Mouse (Mus musculus) ES-Bruce4 (cell line): Measurements from ENCODE around the gene 2010300C02Rik. TPM values are rescaled to one million over a fixed set of nuclear protein-coding genes. Genes with fewer than 3 reads are reported as not detected.

Source experiments
- H3K27ac ChIP-seq: 2 replicates; pipeline ENCODE4 v1.5.1; 2012; ENCODE audit warnings: low read length, inconsistent platforms; ENCODE audit not compliant: insufficient read depth
- H3K27me3 ChIP-seq: 2 replicates; pipeline ENCODE4 v1.6.1; 2012; ENCODE audit warnings: mild to moderate bottlenecking, low read length, inconsistent platforms; ENCODE audit not compliant: control insufficient read depth, poor library complexity, insufficient read depth, severe bottlenecking
- H3K36me3 ChIP-seq: 2 replicates; pipeline ENCODE4 v1.6.1; 2012; ENCODE audit warnings: inconsistent platforms, mild to moderate bottlenecking, low read length, moderate library complexity; ENCODE audit not compliant: control insufficient read depth, poor library complexity, insufficient read depth, severe bottlenecking
- H3K4me1 ChIP-seq: one replicate; pipeline ENCODE4 v1.8.1; 2011; ENCODE audit warnings: low read length; ENCODE audit not compliant: control insufficient read depth, insufficient read depth
- H3K4me3 ChIP-seq: 2 replicates; pipeline ENCODE4 v1.5.1; 2011; ENCODE audit warnings: low read depth, mild to moderate bottlenecking, low read length
- H3K9ac ChIP-seq: 2 replicates; pipeline ENCODE4 v1.6.1; 2012; ENCODE audit warnings: low read depth, mild to moderate bottlenecking, inconsistent platforms; ENCODE audit not compliant: poor library complexity, severe bottlenecking
- H3K9me3 ChIP-seq: replicated peaks from 2 replicates; pipeline ENCODE4 v1.6.1; 2012; ENCODE audit warnings: mild to moderate bottlenecking, low read length, inconsistent platforms; ENCODE audit not compliant: control insufficient read depth, poor library complexity, insufficient read depth, severe bottlenecking
- CTCF ChIP-seq: IDR thresholded peaks from one replicate; pipeline ENCODE4 v1.8.1; 2011; ENCODE audit warnings: low read depth, low read length
- EP300 ChIP-seq: IDR thresholded peaks from 2 replicates; pipeline ENCODE4 v1.6.1; 2011; ENCODE audit warnings: low read depth, low read length; ENCODE audit not compliant: insufficient read depth
- POLR2A ChIP-seq: IDR thresholded peaks from one replicate; pipeline ENCODE4 v1.8.1; 2011; ENCODE audit warnings: low read length; ENCODE audit not compliant: insufficient read depth
- polyA plus RNA-seq: library from polyadenylated mRNA; stranded (reverse); fragments of >200 nt; gene quantifications from 2 replicates; pipeline ENCODE4 v1.2.4, GENCODE M21; 2011; ENCODE audit warnings: low read depth; ENCODE audit not compliant: missing spikeins, insufficient read depth, insufficient read length

2010300C02Rik gene
- polyA plus RNA-seq, 1 experiment, result 0.70 TPM

GRCm38 (mm10) chr1:37579686-37580085 is 140.2 kb downstream of the 2010300C02Rik start:
- no peaks in the 10 kb centered on the region for H3K4me1 ChIP-seq
- H3K4me3 ChIP-seq, result no peak overlapping the region
- H3K36me3 ChIP-seq, result no peaks in the 10 kb centered on the region
- no peaks in the 10 kb centered on the region for H3K9me3 ChIP-seq
- no peak for TF ChIP-seq EP300
- no peak for TF ChIP-seq CTCF
- TF ChIP-seq POLR2A, result no peak
- H3K9ac ChIP-seq, result no peak overlapping the region
- no peaks in the 10 kb centered on the region for H3K27me3 ChIP-seq
- H3K27ac ChIP-seq, result no peak overlapping the region

- Histone ChIP-seq H3K9me3 (no peaks in the 10 kb centered on the region), H3K27me3 (no peaks in the 10 kb centered on the region), H3K9ac (no peak overlapping the region), H3K4me3 (no peak overlapping the region), H3K36me3 (no peaks in the 10 kb centered on the region), H3K27ac (no peak overlapping the region), H3K4me1 (no peaks in the 10 kb centered on the region)
- TF ChIP-seq POLR2A (no peak), CTCF (no peak), EP300 (no peak)
These were observed 147.2 kb downstream of the 2010300C02Rik start for GRCm38 (mm10) chr1:37572528-37573272.

- Histone ChIP-seq H3K4me1 (no peaks in the 10 kb centered on the region), H3K27me3 (no peaks in the 10 kb centered on the region), H3K9me3 (no peaks in the 10 kb centered on the region), H3K27ac (no peak overlapping the region), H3K4me3 (no peak overlapping the region), H3K36me3 (no peaks in the 10 kb centered on the region), H3K9ac (no peak overlapping the region)
- TF ChIP-seq EP300 (no peak), POLR2A (no peak)
These were observed 151.5 kb downstream of the 2010300C02Rik start for GRCm38 (mm10) chr1:37568379-37568778.

GRCm38 (mm10) chr1:37566754-37567153 is 153.1 kb downstream of the 2010300C02Rik start:
- H3K27ac ChIP-seq, result no peak overlapping the region
- H3K9me3 ChIP-seq, result no peaks in the 10 kb centered on the region
- no peaks in the 10 kb centered on the region for H3K4me1 ChIP-seq
- H3K4me3 ChIP-seq, result no peak overlapping the region
- no peaks in the 10 kb centered on the region for H3K27me3 ChIP-seq
- H3K36me3 ChIP-seq, result no peaks in the 10 kb centered on the region
- no peak for TF ChIP-seq CTCF
- TF ChIP-seq EP300, result no peak
- no peak for TF ChIP-seq POLR2A
- H3K9ac ChIP-seq, result no peak overlapping the region

- Histone ChIP-seq H3K27me3 (no peaks in the 10 kb centered on the region), H3K27ac (no peak overlapping the region)
- TF ChIP-seq EP300, result no peak
- TF ChIP-seq POLR2A, result no peak
These were observed 153.5 kb downstream of the 2010300C02Rik start for GRCm38 (mm10) chr1:37566344-37566743.

GRCm38 (mm10) chr1:37565396-37565795 is 154.5 kb downstream of the 2010300C02Rik start:
- H3K9me3 ChIP-seq, result no peaks in the 10 kb centered on the region
- no peaks in the 10 kb centered on the region for H3K4me1 ChIP-seq
- no peak overlapping the region for H3K4me3 ChIP-seq
- H3K36me3 ChIP-seq, result no peaks in the 10 kb centered on the region
- H3K9ac ChIP-seq, result no peak overlapping the region
- TF ChIP-seq EP300, result no peak
- TF ChIP-seq POLR2A, result no peak
- no peak for TF ChIP-seq CTCF
- no peaks in the 10 kb centered on the region for H3K27me3 ChIP-seq
- H3K27ac ChIP-seq, result no peak overlapping the region

More at GRCm38 (mm10) chr1:37566344-37566743, 153.5 kb downstream of the 2010300C02Rik start:
- no peak overlapping the region for H3K9ac ChIP-seq
- H3K36me3 ChIP-seq, result no peaks in the 10 kb centered on the region
- H3K4me1 ChIP-seq, result no peaks in the 10 kb centered on the region
- H3K4me3 ChIP-seq, result no peak overlapping the region
- no peaks in the 10 kb centered on the region for H3K9me3 ChIP-seq
